Mouse (Mus musculus): ENCODE data around the gene Chd8. TPM values are rescaled to one million over a fixed set of nuclear protein-coding genes. Genes with fewer than 3 reads are reported as not detected.

The Chd8 gene
- polyA plus RNA-seq, 1 experiment = 6.5 TPM

GRCm38 (mm10) chr14:52277210-52277609 lies 19.6 kb upstream of the Chd8 start:
- H3K27me3 ChIP-seq (replicated peaks) = no peaks in the 10 kb centered on the region
- no peak overlapping the region for H3K4me3 ChIP-seq (replicated peaks)
- TF ChIP-seq FLI1 (IDR thresholded peaks at IDR 0.05; ENCODE audit: low read length) = no peak
- no peak for TF ChIP-seq GATA1 (IDR thresholded peaks at IDR 0.05; ENCODE audit: borderline replicate concordance, low read length)
- no peaks in the 10 kb centered on the region for H3K9me3 ChIP-seq
- H3K4me1 ChIP-seq = peaks cover 15% of the 10 kb centered on the region; the same call in 1 of the 2 replicates
- peaks cover 29% of the 10 kb centered on the region for H3K36me3 ChIP-seq (replicated peaks; ENCODE audit: low read length)

- TF ChIP-seq GATA1 (IDR thresholded peaks at IDR 0.05; ENCODE audit: borderline replicate concordance, low read length) (no peak), FLI1 (IDR thresholded peaks at IDR 0.05; ENCODE audit: low read length) (no peak)
- Histone ChIP-seq H3K36me3 (replicated peaks; ENCODE audit: low read length) (peaks cover 36% of the 10 kb centered on the region), H3K27me3 (replicated peaks) (no peaks in the 10 kb centered on the region), H3K4me1 (peaks cover 7% of the 10 kb centered on the region; the same call in 1 of the 2 replicates), H3K9me3 (no peaks in the 10 kb centered on the region), H3K4me3 (replicated peaks) (no peak overlapping the region)
Measured at GRCm38 (mm10) chr14:52272781-52273180, 15.2 kb upstream of the Chd8 start.

GRCm38 (mm10) chr14:52256311-52257175 lies 1.0 kb downstream of the Chd8 start:
- Histone ChIP-seq H3K4me3 (replicated peaks) (peak overlapping the region; percentile 98), H3K9me3 (no peaks in the 10 kb centered on the region), H3K36me3 (replicated peaks; ENCODE audit: low read length) (peaks cover 4% of the 10 kb centered on the region), H3K27me3 (replicated peaks) (no peaks in the 10 kb centered on the region), H3K4me1 (peaks cover 41% of the 10 kb centered on the region)
- no peak for TF ChIP-seq FLI1 (IDR thresholded peaks at IDR 0.05; ENCODE audit: low read length)
- TF ChIP-seq GATA1 (IDR thresholded peaks at IDR 0.05; ENCODE audit: borderline replicate concordance, low read length) = no peak

GRCm38 (mm10) chr14:52246129-52246528 lies 11.5 kb downstream of the Chd8 start:
- Histone ChIP-seq H3K27me3 (replicated peaks) (no peaks in the 10 kb centered on the region), H3K36me3 (replicated peaks; ENCODE audit: low read length) (peaks cover 3% of the 10 kb centered on the region), H3K9me3 (no peaks in the 10 kb centered on the region), H3K4me1 (peaks cover 52% of the 10 kb centered on the region), H3K4me3 (replicated peaks) (peak overlapping the region; percentile 62)
- no peak for TF ChIP-seq GATA1 (IDR thresholded peaks at IDR 0.05; ENCODE audit: borderline replicate concordance, low read length)
- TF ChIP-seq FLI1 (IDR thresholded peaks at IDR 0.05; ENCODE audit: low read length) = no peak

- no peaks in the 10 kb centered on the region for H3K27me3 ChIP-seq (replicated peaks)
- H3K9me3 ChIP-seq = no peaks in the 10 kb centered on the region
- no peak for TF ChIP-seq FLI1 (IDR thresholded peaks at IDR 0.05; ENCODE audit: low read length)
- TF ChIP-seq GATA1 (IDR thresholded peaks at IDR 0.05; ENCODE audit: borderline replicate concordance, low read length) = no peak
- peak overlapping the region; percentile 98 for H3K4me3 ChIP-seq (replicated peaks)
- H3K36me3 ChIP-seq (replicated peaks; ENCODE audit: low read length) = peaks cover 14% of the 10 kb centered on the region
- H3K4me1 ChIP-seq = peaks cover 52% of the 10 kb centered on the region
Measured at GRCm38 (mm10) chr14:52244690-52245042, 12.9 kb downstream of the Chd8 start.

GRCm38 (mm10) chr14:52244041-52244689 lies 13.4 kb downstream of the Chd8 start:
- Histone ChIP-seq H3K27me3 (replicated peaks) (no peaks in the 10 kb centered on the region), H3K4me3 (replicated peaks) (peak overlapping the region; percentile 98), H3K36me3 (replicated peaks; ENCODE audit: low read length) (peaks cover 19% of the 10 kb centered on the region), H3K4me1 (peaks cover 52% of the 10 kb centered on the region), H3K9me3 (no peaks in the 10 kb centered on the region)
- TF ChIP-seq FLI1 (IDR thresholded peaks at IDR 0.05; ENCODE audit: low read length) (no peak), GATA1 (IDR thresholded peaks at IDR 0.05; ENCODE audit: borderline replicate concordance, low read length) (no peak)

- peaks cover 12% of the 10 kb centered on the region for H3K4me1 ChIP-seq
- no peaks in the 10 kb centered on the region for H3K9me3 ChIP-seq
- H3K4me3 ChIP-seq (replicated peaks) = no peak overlapping the region
- no peaks in the 10 kb centered on the region for H3K27me3 ChIP-seq (replicated peaks)
- H3K36me3 ChIP-seq (replicated peaks; ENCODE audit: low read length) = peaks cover 88% of the 10 kb centered on the region
- no peak for TF ChIP-seq GATA1 (IDR thresholded peaks at IDR 0.05; ENCODE audit: borderline replicate concordance, low read length)
- no peak for TF ChIP-seq FLI1 (IDR thresholded peaks at IDR 0.05; ENCODE audit: low read length)
Measured at GRCm38 (mm10) chr14:52236216-52236615, 21.4 kb downstream of the Chd8 start.

- Histone ChIP-seq H3K4me3 (replicated peaks) (no peak overlapping the region), H3K36me3 (replicated peaks; ENCODE audit: low read length) (peaks cover 89% of the 10 kb centered on the region), H3K9me3 (no peaks in the 10 kb centered on the region), H3K4me1 (peaks cover 13% of the 10 kb centered on the region), H3K27me3 (replicated peaks) (no peaks in the 10 kb centered on the region)
- no peak for TF ChIP-seq GATA1 (IDR thresholded peaks at IDR 0.05; ENCODE audit: borderline replicate concordance, low read length)
- TF ChIP-seq FLI1 (IDR thresholded peaks at IDR 0.05; ENCODE audit: low read length) = no peak
Measured at GRCm38 (mm10) chr14:52235165-52235564, 22.4 kb downstream of the Chd8 start.

- Histone ChIP-seq H3K4me1 (peaks cover 12% of the 10 kb centered on the region), H3K4me3 (replicated peaks) (no peak overlapping the region), H3K27me3 (replicated peaks) (no peaks in the 10 kb centered on the region), H3K9me3 (no peaks in the 10 kb centered on the region), H3K36me3 (replicated peaks; ENCODE audit: low read length) (peaks cover 97% of the 10 kb centered on the region)
- TF ChIP-seq FLI1 (IDR thresholded peaks at IDR 0.05; ENCODE audit: low read length) = no peak
- no peak for TF ChIP-seq GATA1 (IDR thresholded peaks at IDR 0.05; ENCODE audit: borderline replicate concordance, low read length)
Measured at GRCm38 (mm10) chr14:52232249-52232648, 25.3 kb downstream of the Chd8 start.

- Histone ChIP-seq H3K27me3 (replicated peaks) (no peaks in the 10 kb centered on the region), H3K4me3 (replicated peaks) (no peak overlapping the region), H3K4me1 (no peaks in the 10 kb centered on the region), H3K36me3 (replicated peaks; ENCODE audit: low read length) (peaks cover 100% of the 10 kb centered on the region), H3K9me3 (no peaks in the 10 kb centered on the region)
- TF ChIP-seq GATA1 (IDR thresholded peaks at IDR 0.05; ENCODE audit: borderline replicate concordance, low read length) (no peak), FLI1 (IDR thresholded peaks at IDR 0.05; ENCODE audit: low read length) (no peak)
Measured at GRCm38 (mm10) chr14:52225972-52226371, 31.6 kb downstream of the Chd8 start.
